Mouse (Mus musculus) lung, embryonic 15.5 days (tissue): ENCODE data around the gene Mamstr. TPM values are rescaled to one million over a fixed set of nuclear protein-coding genes. Genes with fewer than 3 reads are reported as not detected.

Experiments
- ATAC-seq: fragments of 200-750 bp; cut with Nextera tagmentation; 2 replicates; pipeline ENCODE4 v1.8.0; 2017; ENCODE audit warnings: moderate number of reproducible peaks, borderline replicate concordance; ENCODE audit not compliant: low FRiP score, low TSS enrichment; ENCODE audit errors: extremely low read depth
- H3K27ac ChIP-seq: fragments of 300-500 bp; sonication (generic); 2 replicates; pipeline ENCODE4 v1.5.1; 2015; ENCODE audit warnings: moderate library complexity, mild to moderate bottlenecking, inconsistent platforms
- H3K27me3 ChIP-seq: fragments of 300-500 bp; sonication (generic); 2 replicates; pipeline ENCODE4 v1.6.1; 2015; ENCODE audit warnings: inconsistent platforms
- H3K36me3 ChIP-seq: fragments of 300-500 bp; sonication (generic); 2 replicates; pipeline ENCODE4 v1.6.1; 2015; ENCODE audit warnings: inconsistent platforms
- H3K4me1 ChIP-seq: fragments of 300-500 bp; sonication (generic); 2 replicates; pipeline ENCODE4 v1.6.1; 2015; ENCODE audit warnings: inconsistent platforms
- H3K4me2 ChIP-seq: fragments of 300-500 bp; sonication (generic); 2 replicates; pipeline ENCODE4 v1.6.1; 2015; ENCODE audit warnings: inconsistent platforms, mild to moderate bottlenecking, moderate library complexity
- H3K4me3 ChIP-seq: fragments of 300-500 bp; sonication (generic); 2 replicates; pipeline ENCODE4 v1.5.1; 2015; ENCODE audit warnings: mild to moderate bottlenecking, inconsistent platforms
- H3K9ac ChIP-seq: fragments of 300-500 bp; sonication (generic); 2 replicates; pipeline ENCODE4 v1.6.1; 2015; ENCODE audit warnings: inconsistent platforms
- H3K9me3 ChIP-seq: fragments of 300-500 bp; sonication (generic); 2 replicates; pipeline ENCODE4 v1.6.1; 2016; ENCODE audit warnings: inconsistent platforms
- WGBS: fragments of 180-500 bp; shearing (Covaris S2); methylation state at CpG from one replicate; pipeline ENCODE4 v1.1.7; 2015; 5-methylcytosine and 5-hydroxymethylcytosine counted together
- polyA plus RNA-seq: library from polyadenylated mRNA; unstranded; fragments of >200 nt; fragmentation: Nextera tagmentation; extraction: Ambion mirVana; gene quantifications from 2 replicates; pipeline ENCODE4 v1.2.1, GENCODE M21; 2015

The Mamstr gene
- polyA plus RNA-seq, 1 experiment from 2014 or later = 9.5 TPM

DNA sequence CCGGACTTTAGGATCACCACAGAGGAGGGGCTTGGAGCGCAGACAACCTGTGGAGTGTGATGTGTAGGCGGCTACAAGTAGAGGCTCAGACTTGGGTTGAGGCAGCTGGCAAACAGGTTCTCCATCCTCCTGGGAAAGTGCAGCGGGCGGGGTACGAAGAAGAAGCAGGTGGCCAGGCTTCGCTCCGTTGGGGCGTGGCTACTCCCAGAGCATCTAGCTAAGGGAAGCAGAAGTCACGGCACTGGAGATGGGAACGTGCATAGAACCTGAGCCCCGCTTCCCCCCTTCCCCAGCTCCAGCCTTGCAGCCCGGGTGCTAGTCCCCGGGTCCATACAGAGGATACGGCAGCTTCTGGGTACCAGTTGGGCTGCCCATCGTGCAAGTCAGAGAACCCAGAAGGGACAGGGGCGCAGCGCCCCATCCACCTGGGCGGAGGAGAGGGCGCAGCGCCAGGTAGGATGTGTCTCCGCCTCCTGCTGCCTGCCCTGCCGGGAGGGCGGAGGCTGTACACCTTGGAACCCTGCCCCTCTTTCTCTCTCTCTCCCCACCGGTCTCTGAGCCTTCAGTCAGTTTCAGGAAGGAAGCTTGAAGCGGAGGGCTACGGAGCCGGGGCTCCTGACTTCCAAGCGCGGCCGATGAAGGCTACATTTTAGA, 22.6 kb upstream of the Mamstr start, which contains the start of gene Fut1:
Gene Fut1, plus strand, starts transcription at position 248 of the 654 bp plus-strand sequence.
- Histone ChIP-seq H3K9me3 (no peaks in the 10 kb centered on the region), H3K27ac (peak within 1 kb of the TSS; percentile 64), H3K4me1 (peaks cover 17% of the 10 kb centered on the region), H3K36me3 (no peaks in the 10 kb centered on the region), H3K4me2 (peak within 1 kb of the TSS; percentile 59), H3K4me3 (peak within 1 kb of the TSS; percentile 31), H3K27me3 (peaks cover 37% of the 10 kb centered on the region), H3K9ac (peak within 1 kb of the TSS; percentile 16; the same call in 1 of the 2 replicates)
- WGBS = 4% methylated on average over 30 of the region's 31 CpGs
- ATAC-seq = peak; percentile 67

DNA sequence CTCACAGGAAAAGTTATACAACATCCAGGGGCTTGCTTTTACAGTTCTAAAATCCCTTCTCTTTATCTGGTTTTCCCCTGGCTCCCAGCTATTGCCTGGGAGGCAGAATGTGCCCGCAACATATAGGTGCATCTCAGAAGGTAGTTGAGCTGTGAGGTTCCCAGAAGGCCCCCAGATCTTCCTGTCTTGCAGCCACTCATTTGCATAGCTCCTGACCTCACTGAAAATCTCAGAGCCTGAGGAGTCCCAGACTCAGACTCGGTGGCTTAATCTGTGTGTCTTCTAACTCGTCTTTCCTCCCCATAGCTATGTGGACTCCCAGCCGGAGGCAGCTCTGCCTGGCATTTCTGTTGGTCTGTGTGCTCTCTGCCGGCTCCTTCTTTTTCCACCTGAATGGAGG, 21.5 kb upstream of the Mamstr start:
- WGBS = 79% methylated on average over 5 of the region's 5 CpGs
- no peaks in the 10 kb centered on the region for H3K9me3 ChIP-seq
- no peak overlapping the region for H3K27ac ChIP-seq
- no peak for ATAC-seq
- peaks cover 37% of the 10 kb centered on the region for H3K27me3 ChIP-seq
- peaks cover 17% of the 10 kb centered on the region for H3K4me1 ChIP-seq
- no peak overlapping the region for H3K4me3 ChIP-seq
- no peak overlapping the region for H3K9ac ChIP-seq
- no peaks in the 10 kb centered on the region for H3K36me3 ChIP-seq
- no peak overlapping the region for H3K4me2 ChIP-seq

DNA sequence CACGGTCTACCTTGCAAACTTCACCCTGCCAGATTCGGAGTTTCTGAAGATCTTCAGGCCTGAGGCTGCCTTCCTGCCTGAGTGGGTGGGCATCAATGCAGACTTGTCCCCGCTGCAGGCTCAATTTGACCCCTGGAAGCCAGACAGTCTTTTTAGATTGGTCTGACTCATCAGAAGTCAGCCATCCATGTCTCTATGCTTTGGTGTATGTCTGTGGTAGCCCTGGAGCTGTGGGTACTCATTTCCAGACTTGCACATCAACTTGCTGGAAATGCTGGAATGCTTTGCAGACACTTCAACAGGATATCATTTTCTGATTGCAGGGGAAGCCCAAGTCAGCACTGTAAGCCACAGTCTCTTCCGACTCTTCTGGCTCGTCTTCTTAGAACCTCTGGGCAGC, 20.2 kb upstream of the Mamstr start:
- Histone ChIP-seq H3K4me2 (no peak overlapping the region), H3K4me3 (no peak overlapping the region), H3K27ac (no peak overlapping the region), H3K4me1 (peaks cover 17% of the 10 kb centered on the region), H3K9me3 (no peaks in the 10 kb centered on the region), H3K27me3 (peaks cover 37% of the 10 kb centered on the region), H3K36me3 (no peaks in the 10 kb centered on the region), H3K9ac (no peak overlapping the region)
- no peak for ATAC-seq
- 88% methylated on average over 5 of the region's 5 CpGs for WGBS

DNA sequence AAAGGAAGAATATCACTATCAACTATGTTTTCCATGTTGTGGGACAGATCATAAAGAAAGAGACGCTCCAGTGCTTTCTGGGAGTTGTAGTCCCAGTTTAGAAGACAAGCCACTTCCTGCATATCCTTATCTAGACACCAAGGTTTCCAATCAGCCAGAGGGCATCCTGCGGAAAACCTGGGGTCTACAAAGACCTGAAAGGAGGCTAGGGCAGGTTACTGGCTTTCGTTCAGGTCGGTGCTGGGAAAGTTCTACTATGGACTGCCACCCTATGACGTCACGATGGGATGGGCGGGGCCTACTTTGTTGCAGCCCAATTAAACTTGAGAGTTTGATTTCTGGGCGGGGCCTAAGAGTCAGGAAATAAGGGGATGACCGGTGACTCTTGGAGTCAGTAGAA, 18.3 kb upstream of the Mamstr start, which contains the start of gene Izumo1:
Gene Izumo1, plus strand, starts transcription at position 369 of the 400 bp plus-strand sequence.
- no peak within 1 kb of the TSS for H3K4me3 ChIP-seq
- peaks cover 26% of the 10 kb centered on the region for H3K27me3 ChIP-seq
- no peak within 1 kb of the TSS for H3K9ac ChIP-seq
- H3K36me3 ChIP-seq = no peaks in the 10 kb centered on the region
- ATAC-seq = no peak
- peaks cover 12% of the 10 kb centered on the region for H3K4me1 ChIP-seq
- no peaks in the 10 kb centered on the region for H3K9me3 ChIP-seq
- H3K4me2 ChIP-seq = no peak within 1 kb of the TSS
- H3K27ac ChIP-seq = no peak within 1 kb of the TSS
- 29% methylated on average over 9 of the region's 9 CpGs for WGBS

DNA sequence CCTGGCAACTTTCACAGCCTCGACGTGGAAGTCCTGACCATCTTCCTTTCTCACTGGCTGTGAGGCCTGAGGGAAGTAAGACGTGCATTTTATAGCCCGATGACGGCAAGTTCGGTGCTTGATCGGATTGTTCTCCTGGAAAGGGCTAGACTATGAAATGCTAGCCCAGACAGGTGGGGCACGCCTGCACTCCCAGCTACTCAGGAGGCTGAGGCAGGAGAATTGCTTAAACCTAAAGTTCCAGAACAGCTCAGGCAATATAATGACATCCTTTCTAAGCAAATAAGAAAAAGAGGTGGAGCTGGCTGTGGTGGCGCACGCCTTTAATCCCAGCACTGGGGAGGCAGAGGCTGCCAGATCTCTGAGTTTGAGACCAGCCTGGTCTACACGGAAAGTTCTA, 16.3 kb upstream of the Mamstr start:
- Histone ChIP-seq H3K9me3 (no peaks in the 10 kb centered on the region), H3K4me1 (peaks cover 4% of the 10 kb centered on the region; the same call in 1 of the 2 replicates), H3K9ac (no peak overlapping the region), H3K27ac (no peak overlapping the region), H3K36me3 (no peaks in the 10 kb centered on the region), H3K4me3 (no peak overlapping the region), H3K4me2 (no peak overlapping the region), H3K27me3 (peaks cover 26% of the 10 kb centered on the region)
- no peak for ATAC-seq
- WGBS = 90% methylated on average over 11 of the region's 11 CpGs

DNA sequence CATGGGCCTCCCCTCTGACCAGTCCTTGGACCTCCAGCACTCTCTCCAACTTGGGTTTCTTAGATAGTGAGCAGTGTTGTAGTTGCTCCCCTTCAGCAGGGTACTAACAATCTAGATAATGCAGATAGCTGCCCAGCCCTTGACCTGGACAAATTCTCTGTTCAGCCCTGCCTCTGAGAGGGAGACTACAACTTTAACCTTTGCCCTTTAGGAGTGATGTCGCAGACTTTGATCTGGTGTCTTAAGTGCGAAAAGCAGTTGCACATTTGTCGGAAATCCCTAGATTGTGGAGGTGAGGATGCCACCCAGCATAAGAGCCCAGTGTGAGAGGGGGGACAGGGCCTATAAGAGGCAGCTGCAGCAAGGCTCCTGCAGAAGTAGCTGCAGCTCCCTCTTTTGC, 15.1 kb upstream of the Mamstr start:
- Histone ChIP-seq H3K9me3 (no peaks in the 10 kb centered on the region), H3K4me2 (no peak overlapping the region), H3K27me3 (peaks cover 20% of the 10 kb centered on the region), H3K9ac (no peak overlapping the region), H3K4me1 (peaks cover 4% of the 10 kb centered on the region; the same call in 1 of the 2 replicates), H3K4me3 (no peak overlapping the region), H3K36me3 (no peaks in the 10 kb centered on the region), H3K27ac (no peak overlapping the region)
- 53% methylated on average over 3 of the region's 3 CpGs for WGBS
- no peak for ATAC-seq

DNA sequence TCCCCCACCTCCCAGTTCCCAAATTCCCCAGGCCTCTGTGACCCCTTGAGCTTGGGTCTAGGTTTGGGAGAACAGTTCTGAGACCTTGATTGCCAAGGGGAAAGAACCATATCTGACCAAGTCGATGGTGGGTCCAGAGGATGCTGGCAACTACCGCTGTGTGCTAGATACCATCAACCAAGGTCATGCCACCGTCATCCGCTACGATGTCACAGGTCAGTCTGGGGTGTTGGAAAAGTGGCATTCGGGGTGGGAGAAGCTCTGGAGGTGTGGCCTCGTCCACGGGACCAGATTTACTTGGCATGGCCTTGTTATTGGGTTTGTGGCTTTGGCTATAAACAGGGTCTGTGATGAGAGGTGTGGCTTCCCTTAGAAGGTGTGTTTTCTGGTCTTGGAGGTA, 14.3 kb upstream of the Mamstr start:
- H3K27ac ChIP-seq = no peak overlapping the region
- 86% methylated on average over 8 of the region's 8 CpGs for WGBS
- ATAC-seq = no peak
- H3K27me3 ChIP-seq = peaks cover 20% of the 10 kb centered on the region
- no peak overlapping the region for H3K4me2 ChIP-seq
- no peak overlapping the region for H3K4me3 ChIP-seq
- no peaks in the 10 kb centered on the region for H3K9me3 ChIP-seq
- no peaks in the 10 kb centered on the region for H3K36me3 ChIP-seq
- H3K4me1 ChIP-seq = peaks cover 4% of the 10 kb centered on the region; the same call in 1 of the 2 replicates
- H3K9ac ChIP-seq = no peak overlapping the region

DNA sequence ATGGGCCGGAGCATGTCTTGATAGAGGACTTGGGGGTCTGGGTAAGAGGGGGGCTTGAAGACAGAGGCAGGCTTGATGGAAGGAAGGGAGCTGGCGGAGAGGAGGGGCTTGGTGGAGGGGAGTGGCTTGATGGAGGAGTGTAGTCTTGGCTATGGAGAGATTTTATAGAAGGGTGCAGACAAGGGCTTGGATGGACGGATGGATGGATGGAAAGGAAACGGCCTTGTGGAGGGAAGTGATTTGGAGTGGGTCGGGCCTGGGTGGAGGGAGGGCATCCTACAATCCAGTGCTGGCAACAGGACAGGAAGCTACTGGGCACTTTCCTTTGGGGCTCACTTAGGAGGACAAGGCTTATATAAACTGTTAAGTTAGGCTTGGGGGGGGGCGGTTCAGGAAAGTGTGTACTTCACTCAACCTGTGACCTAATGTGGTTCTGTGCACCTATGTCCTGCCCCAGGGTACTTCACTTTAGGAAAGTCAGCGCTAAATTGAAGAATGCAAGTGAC, 13.2 kb upstream of the Mamstr start:
- no peak for ATAC-seq
- Histone ChIP-seq H3K4me3 (no peak overlapping the region), H3K27me3 (peaks cover 20% of the 10 kb centered on the region), H3K9me3 (no peaks in the 10 kb centered on the region), H3K4me1 (peaks cover 4% of the 10 kb centered on the region; the same call in 1 of the 2 replicates), H3K9ac (no peak overlapping the region), H3K36me3 (no peaks in the 10 kb centered on the region), H3K4me2 (peak overlapping the region; percentile 95; the same call in 1 of the 2 replicates), H3K27ac (peak overlapping the region; percentile 76)
- WGBS = 76% methylated on average over 7 of the region's 7 CpGs

DNA sequence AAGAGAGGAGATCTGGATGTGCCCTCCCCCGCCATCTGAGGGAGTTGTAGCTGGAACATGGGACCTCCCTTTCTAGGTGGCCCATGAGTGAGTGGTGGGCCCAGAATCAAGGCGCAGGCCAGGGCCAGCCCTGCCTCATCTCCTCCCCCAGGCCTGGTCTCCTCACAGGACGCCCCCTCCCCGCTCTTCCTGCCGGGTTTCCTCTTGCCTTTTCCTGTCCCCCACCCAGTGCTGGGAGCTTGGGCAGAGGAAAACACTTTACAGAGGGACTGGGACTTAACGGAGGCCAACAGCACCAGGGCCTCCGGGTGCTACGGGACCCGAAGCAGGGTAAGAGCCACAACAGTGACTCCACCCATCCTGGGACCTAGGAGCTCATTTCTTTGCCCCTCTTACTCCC, 12.5 kb upstream of the Mamstr start, which contains the start of gene Rasip1:
Gene Rasip1, plus strand, starts transcription at position 228 of the 400 bp plus-strand sequence.
- Histone ChIP-seq H3K27me3 (peaks cover 23% of the 10 kb centered on the region), H3K27ac (peak within 1 kb of the TSS; percentile 76), H3K4me2 (peak within 1 kb of the TSS; percentile 95), H3K9ac (peak within 1 kb of the TSS; percentile 73), H3K36me3 (no peaks in the 10 kb centered on the region), H3K9me3 (no peaks in the 10 kb centered on the region), H3K4me3 (peak within 1 kb of the TSS; percentile 60), H3K4me1 (peaks cover 6% of the 10 kb centered on the region)
- ATAC-seq = peak; percentile 40
- WGBS = 73% methylated on average over 9 of the region's 9 CpGs

DNA sequence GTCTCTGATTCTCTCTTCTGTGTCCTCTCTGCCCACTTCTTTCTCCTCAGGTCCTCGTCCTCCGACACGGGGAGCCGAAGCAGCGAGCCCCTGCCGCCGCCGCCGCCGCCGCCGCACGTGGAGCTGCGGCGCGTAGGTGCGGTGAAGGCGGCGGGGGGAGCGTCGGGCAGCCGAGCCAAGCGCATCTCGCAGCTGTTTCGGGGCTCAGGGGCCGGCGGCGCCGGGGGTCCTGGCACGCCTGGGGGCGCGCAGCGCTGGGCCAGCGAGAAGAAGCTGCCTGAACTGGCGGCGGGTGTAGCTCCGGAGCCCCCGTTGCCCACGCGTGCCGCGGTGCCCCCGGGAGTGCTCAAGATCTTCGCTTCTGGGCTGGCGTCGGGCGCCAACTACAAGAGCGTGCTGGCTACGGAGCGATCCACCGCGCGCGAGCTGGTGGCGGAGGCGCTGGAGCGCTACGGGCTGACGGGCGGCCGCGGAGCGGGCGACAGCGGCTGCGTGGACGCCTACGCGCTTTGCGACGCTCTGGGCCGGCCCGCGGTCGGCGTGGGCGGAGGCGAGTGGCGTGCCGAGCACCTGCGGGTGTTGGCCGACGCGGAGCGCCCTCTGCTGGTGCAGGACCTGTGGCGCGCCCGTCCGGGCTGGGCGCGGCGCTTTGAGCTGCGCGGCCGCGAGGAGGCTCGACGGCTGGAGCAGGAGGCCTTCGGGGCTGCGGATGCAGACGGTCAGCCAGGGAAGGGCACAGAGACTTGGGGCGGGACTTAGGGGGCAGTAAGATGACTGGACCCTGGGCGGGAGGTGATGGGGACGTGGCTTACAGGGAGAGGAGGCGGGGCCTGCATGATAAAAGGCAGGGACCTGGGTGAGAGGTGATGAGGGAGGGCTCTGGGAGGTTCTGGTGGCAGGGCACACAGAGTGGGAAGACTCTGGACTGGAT, 11.1 kb upstream of the Mamstr start:
- ATAC-seq = peak; percentile 78
- 1% methylated on average over 103 of the region's 105 CpGs for WGBS

DNA sequence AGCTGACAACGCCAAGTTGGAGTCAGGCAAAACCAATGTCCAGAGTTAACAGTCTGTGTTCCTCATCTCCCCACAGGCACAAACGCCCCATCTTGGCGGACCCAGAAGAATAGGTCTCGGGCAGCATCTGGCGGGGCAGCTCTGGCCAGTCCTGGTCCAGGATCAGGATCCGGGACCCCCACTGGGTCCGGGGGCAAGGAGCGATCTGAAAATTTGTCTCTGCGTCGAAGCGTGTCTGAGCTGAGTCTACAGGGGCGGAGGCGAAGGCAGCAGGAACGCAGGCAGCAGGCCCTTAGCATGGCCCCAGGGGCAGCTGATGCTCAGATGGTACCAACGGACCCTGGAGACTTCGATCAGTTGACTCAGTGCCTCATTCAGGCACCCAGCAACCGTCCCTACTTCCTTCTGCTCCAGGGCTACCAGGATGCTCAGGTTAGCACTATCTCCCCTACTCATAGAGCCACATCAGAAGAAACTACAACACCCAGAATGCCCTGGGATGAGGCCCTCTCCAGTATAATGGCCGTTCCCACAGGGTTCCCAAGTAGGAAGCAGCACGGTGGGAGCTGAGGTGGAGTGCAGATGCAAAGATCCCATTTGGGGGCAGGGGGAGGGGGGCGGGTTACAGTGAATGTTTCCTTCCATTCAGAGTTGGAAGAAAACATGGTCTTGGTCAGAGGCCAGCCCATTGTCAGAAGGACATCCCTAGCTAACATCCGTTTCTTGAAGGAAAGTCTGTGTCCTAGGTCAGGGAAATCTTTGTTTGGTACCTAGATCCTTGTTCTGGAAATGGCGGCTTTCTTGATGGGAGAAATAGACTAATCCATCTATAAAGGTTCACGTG, 9.5 kb upstream of the Mamstr start:
- H3K9ac ChIP-seq = no peak overlapping the region
- H3K27me3 ChIP-seq = peaks cover 33% of the 10 kb centered on the region
- no peak overlapping the region for H3K27ac ChIP-seq
- H3K4me1 ChIP-seq = peaks cover 18% of the 10 kb centered on the region
- no peaks in the 10 kb centered on the region for H3K9me3 ChIP-seq
- no peaks in the 10 kb centered on the region for H3K36me3 ChIP-seq
- no peak for ATAC-seq
- WGBS = 72% methylated on average over 23 of the region's 23 CpGs
- H3K4me3 ChIP-seq = no peak overlapping the region
- peak overlapping the region; percentile 20; the same call in 1 of the 2 replicates for H3K4me2 ChIP-seq

More for the DNA sequence above, 11.1 kb upstream of the Mamstr start:
- H3K27ac ChIP-seq = peak overlapping the region; percentile 63
- peak overlapping the region; percentile 73 for H3K9ac ChIP-seq
- H3K36me3 ChIP-seq = no peaks in the 10 kb centered on the region
- H3K4me1 ChIP-seq = peaks cover 12% of the 10 kb centered on the region
- H3K9me3 ChIP-seq = no peaks in the 10 kb centered on the region
- H3K4me2 ChIP-seq = peak overlapping the region; percentile 95
- peaks cover 33% of the 10 kb centered on the region for H3K27me3 ChIP-seq
- H3K4me3 ChIP-seq = peak overlapping the region; percentile 60
